Mouse (Mus musculus) heart, embryonic 12.5 days (tissue): Measurements from ENCODE around the gene Cpm. TPM values are rescaled to one million over a fixed set of nuclear protein-coding genes. Genes with fewer than 3 reads are reported as not detected.

Experiments
- polyA plus RNA-seq: library from polyadenylated mRNA; unstranded; fragments of >200 nt; fragmentation: Nextera tagmentation; extraction: Ambion mirVana; gene quantifications from 2 replicates; pipeline ENCODE4 v1.2.1, GENCODE M21; 2016

The Cpm gene
- polyA plus RNA-seq, 1 experiment from 2014 or later = 2.5 TPM

Other genes with a start within 250 kb of the Cpm start
- 120 TPM in 2 replicates for gene Cpsf6, start 249.5 kb upstream of the Cpm start, polyA plus RNA-seq
- gene Mdm2, start 81.3 kb downstream of the Cpm start, polyA plus RNA-seq = 55.7 and 57.4 TPM in 2 replicates
- gene Slc35e3, start 116.9 kb downstream of the Cpm start, polyA plus RNA-seq = 13.0 and 14.5 TPM in 2 replicates
- gene Nup107, start 163.2 kb downstream of the Cpm start, polyA plus RNA-seq = 62.4 and 72.0 TPM in 2 replicates
- gene Rap1b, start 216.5 kb downstream of the Cpm start, polyA plus RNA-seq = 131 and 132 TPM in 2 replicates